Mouse (Mus musculus) heart, embryonic 15.5 days (tissue): Measurements from ENCODE around the gene Cys1. TPM values are rescaled to one million over a fixed set of nuclear protein-coding genes. Genes with fewer than 3 reads are reported as not detected.
"Not testable (repeated sequence)": the region's sequence is repeated elsewhere in the genome, so short reads cannot be mapped to it uniquely, and the experiment has no call there.

Source experiments
- ATAC-seq: fragments of 200-750 bp; cut with Nextera tagmentation; replicated peaks from 2 replicates; pipeline ENCODE4 v1.8.0; 2017; ENCODE audit warnings: low read depth, moderate TSS enrichment; ENCODE audit not compliant: insufficient number of reproducible peaks, insufficient read depth, low FRiP score
- H3K27ac ChIP-seq: fragments of 300-500 bp; sonication (generic); 2 replicates; pipeline ENCODE4 v1.5.1; 2015; ENCODE audit warnings: mild to moderate bottlenecking, inconsistent platforms
- H3K27me3 ChIP-seq: fragments of 300-500 bp; sonication (generic); 2 replicates; pipeline ENCODE4 v1.6.1; 2015; ENCODE audit warnings: inconsistent platforms
- H3K36me3 ChIP-seq: fragments of 300-500 bp; sonication (generic); 2 replicates; pipeline ENCODE4 v1.6.1; 2015; ENCODE audit warnings: mild to moderate bottlenecking, inconsistent platforms
- H3K4me1 ChIP-seq: fragments of 300-500 bp; sonication (generic); replicated peaks from 2 replicates; pipeline ENCODE4 v1.6.1; 2015; ENCODE audit warnings: inconsistent platforms
- H3K4me2 ChIP-seq: fragments of 300-500 bp; sonication (generic); 2 replicates; pipeline ENCODE4 v1.6.1; 2015; ENCODE audit warnings: inconsistent platforms, mild to moderate bottlenecking, moderate library complexity
- H3K4me3 ChIP-seq: fragments of 300-500 bp; sonication (generic); 2 replicates; pipeline ENCODE4 v1.5.1; 2015; ENCODE audit warnings: mild to moderate bottlenecking, inconsistent platforms
- H3K9ac ChIP-seq: fragments of 300-500 bp; sonication (generic); 2 replicates; pipeline ENCODE4 v1.6.1; 2015; ENCODE audit warnings: mild to moderate bottlenecking, inconsistent platforms
- H3K9me3 ChIP-seq: fragments of 300-500 bp; sonication (generic); replicated peaks from 2 replicates; pipeline ENCODE4 v1.6.1; 2016; ENCODE audit warnings: inconsistent platforms
- whole genome bisulfite sequencing: fragments of 180-500 bp; shearing (Covaris S2); methylation state at CpG from one replicate; pipeline ENCODE4 v1.1.7; 2015; ENCODE audit warnings: mixed read lengths; 5-methylcytosine and 5-hydroxymethylcytosine counted together
- polyA plus RNA-seq: library from polyadenylated mRNA; unstranded; fragments of >200 nt; fragmentation: Nextera tagmentation; extraction: Ambion mirVana; gene quantifications from 2 replicates; pipeline ENCODE4 v1.2.1, GENCODE M21; 2015

Cys1 gene
- polyA plus RNA-seq, 1 experiment from 2014 or later = 1.4 TPM

DNA sequence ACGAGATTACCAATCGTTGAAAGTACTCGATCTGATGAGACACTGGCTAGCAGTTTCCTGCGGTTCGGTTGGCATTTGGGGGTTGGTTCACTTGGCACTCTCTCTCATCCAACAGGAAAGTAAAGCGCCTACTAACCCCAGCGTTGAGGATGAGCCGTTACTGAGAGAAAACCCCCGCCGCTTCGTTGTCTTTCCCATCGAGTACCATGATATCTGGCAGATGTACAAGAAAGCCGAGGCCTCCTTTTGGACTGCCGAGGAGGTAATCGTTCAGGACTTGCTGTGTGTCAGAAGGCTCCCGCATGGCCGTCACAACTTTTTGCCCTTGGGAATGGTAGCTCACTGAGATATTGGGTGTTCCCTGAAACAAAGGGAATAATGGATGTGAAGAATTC lies 27.2 kb upstream of the Cys1 start:
- WGBS = under 1% methylated on average over 17 of the region's 17 CpGs

DNA sequence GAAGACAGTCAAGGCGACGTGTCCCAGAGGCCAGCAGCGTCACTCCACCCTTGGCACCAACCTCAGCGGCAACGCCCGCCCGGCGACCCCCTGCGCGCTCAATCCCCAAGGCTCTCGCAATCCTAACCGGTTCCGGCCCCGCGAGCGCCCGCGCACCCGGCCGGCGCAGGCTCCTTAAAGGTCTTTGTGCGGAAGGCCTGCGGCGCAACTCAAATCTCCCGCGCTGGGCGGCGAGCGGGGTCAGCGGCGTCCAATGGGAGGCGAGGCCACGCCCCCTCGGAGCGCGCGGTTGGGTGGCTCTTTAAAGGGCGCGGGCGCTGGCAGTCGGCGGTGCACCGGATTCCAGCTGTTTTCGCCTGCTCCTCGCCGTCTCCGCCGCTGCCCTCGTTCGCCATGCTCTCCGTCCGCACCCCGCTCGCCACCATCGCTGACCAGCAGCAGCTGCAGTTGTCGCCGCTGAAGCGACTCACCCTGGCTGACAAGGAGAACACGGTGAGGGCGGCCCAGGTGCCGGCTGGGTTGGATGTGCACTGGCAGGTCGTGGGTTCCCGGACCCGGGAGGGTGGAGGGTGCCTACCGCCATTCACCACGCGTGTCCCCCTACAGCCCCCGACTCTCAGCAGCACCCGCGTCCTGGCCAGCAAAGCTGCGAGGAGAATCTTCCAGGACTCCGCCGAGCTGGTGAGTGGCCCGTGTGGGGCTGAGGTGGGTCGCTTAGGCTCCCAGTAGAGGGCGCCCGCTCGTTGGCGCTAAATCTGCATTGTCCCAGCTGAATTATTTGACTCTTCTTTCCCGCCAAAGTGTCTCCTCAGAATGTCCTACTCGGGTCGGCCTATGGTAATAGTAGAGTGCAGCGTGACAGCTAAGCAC lies 26.6 kb upstream of the Cys1 start, which contains the start of gene Rrm2:
TSS of gene Rrm2 (plus strand) at position 288 of the 870 bp plus-strand sequence.
- Histone ChIP-seq H3K4me3 (peak within 1 kb of the TSS; percentile 92), H3K27ac (peak within 1 kb of the TSS; percentile 81), H3K9me3 (no peaks in the 10 kb centered on the region), H3K4me1 (peaks cover 50% of the 10 kb centered on the region), H3K4me2 (peak within 1 kb of the TSS; percentile 92), H3K36me3 (peaks cover 17% of the 10 kb centered on the region), H3K9ac (peak within 1 kb of the TSS; percentile 82), H3K27me3 (no peaks in the 10 kb centered on the region)
- WGBS = under 1% methylated on average over 83 of the region's 83 CpGs
- peak; percentile 87 for ATAC-seq

More for the DNA sequence above, 27.2 kb upstream of the Cys1 start:
- Histone ChIP-seq H3K27me3 (no peaks in the 10 kb centered on the region), H3K4me3 (peak overlapping the region; percentile 92), H3K36me3 (peaks cover 20% of the 10 kb centered on the region), H3K4me1 (peaks cover 47% of the 10 kb centered on the region), H3K4me2 (peak overlapping the region; percentile 92), H3K9me3 (no peaks in the 10 kb centered on the region), H3K27ac (peak overlapping the region; percentile 81), H3K9ac (peak overlapping the region; percentile 82)
- no peak for ATAC-seq

DNA sequence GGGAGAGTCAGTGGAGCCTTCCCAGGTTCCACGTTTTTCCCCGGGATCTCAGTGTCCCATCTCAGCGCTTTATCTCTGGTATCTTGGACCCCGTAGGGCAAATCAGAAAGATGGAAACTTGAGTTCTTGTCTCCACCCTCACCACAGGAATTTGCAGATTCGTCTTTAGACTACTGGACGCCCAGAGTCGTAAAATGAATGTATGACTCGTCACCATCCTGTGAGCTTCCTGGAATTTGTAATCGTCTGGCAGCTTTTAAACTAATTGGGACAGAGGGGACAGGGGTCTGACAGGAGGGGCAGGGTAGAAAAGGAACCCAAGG lies 25.8 kb upstream of the Cys1 start:
- Histone ChIP-seq H3K36me3 (peaks cover 12% of the 10 kb centered on the region), H3K9ac (peak overlapping the region; percentile 59), H3K9me3 (no peaks in the 10 kb centered on the region), H3K4me1 (peaks cover 54% of the 10 kb centered on the region), H3K4me2 (peak overlapping the region; percentile 92), H3K27me3 (no peaks in the 10 kb centered on the region), H3K27ac (peak overlapping the region; percentile 57), H3K4me3 (peak overlapping the region; percentile 92)
- 1% methylated on average over 9 of the region's 9 CpGs for WGBS
- ATAC-seq = no peak

DNA sequence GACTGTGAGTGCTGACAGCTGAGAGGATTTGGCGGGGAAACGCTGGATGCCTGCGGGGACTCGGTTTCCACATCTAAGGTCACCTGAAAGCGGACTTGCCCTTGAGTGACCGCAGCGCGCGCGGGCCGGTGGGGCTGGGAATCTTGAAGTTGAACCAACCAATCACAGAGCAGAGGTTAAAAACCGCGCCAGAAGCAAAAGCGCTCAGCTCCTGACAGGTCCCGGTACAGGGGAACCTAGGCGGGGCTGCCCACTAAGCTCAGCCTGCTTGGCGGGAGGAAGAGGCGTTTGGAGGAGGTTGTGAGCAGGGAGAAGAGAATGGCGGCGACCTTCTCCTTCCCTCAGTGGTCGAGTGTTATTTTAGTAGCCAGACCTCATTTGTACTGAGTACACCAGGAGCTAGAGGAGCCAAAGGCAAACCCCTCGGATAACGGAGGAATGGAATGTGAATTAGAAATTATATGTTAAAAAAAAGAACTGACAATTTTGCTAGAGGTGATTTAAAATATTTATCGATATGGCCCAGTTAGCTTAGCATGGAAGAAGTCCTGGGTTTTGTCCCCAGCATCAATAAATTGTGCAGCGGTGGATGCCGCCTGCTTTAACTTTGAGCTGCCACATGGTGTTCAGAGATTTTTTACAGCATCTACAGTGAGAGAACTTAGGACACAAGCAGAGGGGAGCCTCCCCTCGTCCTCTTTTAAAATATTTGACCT lies 25.3 kb upstream of the Cys1 start:
- Histone ChIP-seq H3K4me1 (peaks cover 51% of the 10 kb centered on the region), H3K9ac (peak overlapping the region; percentile 59), H3K36me3 (peaks cover 9% of the 10 kb centered on the region), H3K9me3 (no peaks in the 10 kb centered on the region), H3K27ac (peak overlapping the region; percentile 57), H3K27me3 (no peaks in the 10 kb centered on the region), H3K4me3 (peak overlapping the region; percentile 92), H3K4me2 (peak overlapping the region; percentile 92)
- 2% methylated on average over 27 of the region's 27 CpGs for WGBS
- peak; percentile 41 for ATAC-seq

DNA sequence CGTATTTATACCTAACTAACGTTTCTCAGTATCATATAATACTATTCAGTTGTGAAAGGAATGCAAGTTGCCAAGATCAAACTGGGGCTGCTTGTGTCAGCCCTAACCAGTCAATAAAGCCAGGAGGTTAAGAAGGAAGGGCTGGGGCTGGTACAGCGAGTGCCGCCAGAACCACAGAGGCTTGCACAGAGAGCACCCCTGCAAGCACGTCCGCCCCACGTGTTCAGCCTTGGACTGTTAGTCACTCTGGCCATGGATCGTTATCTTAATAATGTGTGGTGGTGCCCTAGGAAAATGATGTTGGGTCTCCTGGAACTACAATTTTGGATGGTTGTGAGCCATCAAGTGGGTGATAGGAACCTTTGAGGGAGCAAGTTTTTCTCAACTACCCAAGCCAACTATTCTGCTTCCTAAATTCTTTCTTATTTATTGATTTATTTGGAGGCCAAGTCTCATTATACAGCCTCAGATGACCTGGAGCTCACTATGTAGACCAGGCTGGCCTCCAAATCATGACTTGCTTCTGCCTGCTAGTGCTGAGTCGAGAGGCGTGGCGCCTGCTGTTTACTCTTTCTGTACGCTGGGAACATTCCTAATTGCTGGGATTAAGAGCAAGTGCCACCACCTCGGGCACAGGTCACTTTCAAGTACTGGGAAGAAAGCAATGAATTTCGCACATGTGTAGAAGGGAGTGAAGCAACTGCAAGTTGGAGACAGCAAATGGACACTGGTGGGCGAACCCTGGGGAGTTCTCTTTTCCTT lies 24.1 kb upstream of the Cys1 start:
- Histone ChIP-seq H3K4me3 (no peak overlapping the region), H3K36me3 (no peaks in the 10 kb centered on the region), H3K4me1 (peaks cover 41% of the 10 kb centered on the region), H3K9me3 (no peaks in the 10 kb centered on the region), H3K9ac (no peak overlapping the region), H3K4me2 (no peak overlapping the region), H3K27ac (no peak overlapping the region), H3K27me3 (no peaks in the 10 kb centered on the region)
- 90% methylated on average over 15 of the region's 15 CpGs for whole genome bisulfite sequencing
- no peak for ATAC-seq

DNA sequence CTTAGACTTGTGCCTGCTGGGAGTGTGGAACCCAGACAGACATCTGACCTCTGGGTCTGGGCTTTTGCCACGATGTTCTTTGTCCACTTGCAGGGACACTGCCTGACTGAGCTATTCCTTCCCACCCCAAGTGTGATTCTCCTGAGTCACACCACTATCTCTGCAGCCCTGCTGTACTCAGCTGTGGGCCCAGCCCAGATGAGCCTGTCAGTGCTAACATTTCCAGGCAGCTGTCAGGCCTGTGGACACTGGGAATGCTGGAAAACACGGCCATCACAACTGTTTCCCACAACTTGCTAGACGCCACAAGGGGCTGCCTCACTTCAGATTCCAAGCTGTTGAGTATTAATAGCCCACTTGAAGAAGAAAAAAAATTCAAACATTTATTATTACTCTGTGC lies 21.4 kb upstream of the Cys1 start:
- Histone ChIP-seq H3K27me3 (no peaks in the 10 kb centered on the region; the same call in 1 of the 2 replicates), H3K9ac (0 out of 2 replicates have a peak overlapping the region, but pooled peaks have one; percentile 5), H3K36me3 (no peaks in the 10 kb centered on the region), H3K4me2 (no peak overlapping the region), H3K27ac (peak overlapping the region; percentile 41; the same call in 1 of the 2 replicates), H3K4me1 (peaks cover 24% of the 10 kb centered on the region), H3K9me3 (no peaks in the 10 kb centered on the region), H3K4me3 (no peak overlapping the region)
- WGBS = 37% methylated on average over 3 of the region's 3 CpGs
- no peak for ATAC-seq

DNA sequence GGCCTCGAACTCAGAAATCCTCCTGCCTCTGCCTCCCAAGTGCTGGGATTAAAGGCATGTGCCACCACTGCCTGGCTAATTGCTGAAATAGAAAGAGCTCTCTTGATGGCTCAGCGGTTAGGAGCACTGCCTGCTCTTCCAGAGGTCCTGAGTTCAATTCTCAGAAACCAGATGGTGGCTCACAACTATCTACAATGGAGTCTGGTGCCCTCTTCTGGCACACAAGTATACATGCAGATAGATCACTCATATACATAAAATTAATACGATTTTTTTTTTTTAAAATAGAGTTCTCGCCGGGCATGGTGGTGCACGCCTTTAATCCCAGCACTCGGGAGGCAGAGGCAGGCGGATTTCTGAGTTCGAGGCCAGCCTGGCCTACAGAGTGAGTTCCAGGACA lies 20.0 kb upstream of the Cys1 start:
- H3K9me3 ChIP-seq, H3K36me3 ChIP-seq, H3K27me3 ChIP-seq, ATAC-seq, H3K4me2 ChIP-seq, H3K4me3 ChIP-seq, H3K9ac ChIP-seq, H3K27ac ChIP-seq: not testable (repeated sequence)
- 85% methylated on average over 9 of the region's 9 CpGs for WGBS
- H3K4me1 ChIP-seq = peaks cover 12% of the 10 kb centered on the region

DNA sequence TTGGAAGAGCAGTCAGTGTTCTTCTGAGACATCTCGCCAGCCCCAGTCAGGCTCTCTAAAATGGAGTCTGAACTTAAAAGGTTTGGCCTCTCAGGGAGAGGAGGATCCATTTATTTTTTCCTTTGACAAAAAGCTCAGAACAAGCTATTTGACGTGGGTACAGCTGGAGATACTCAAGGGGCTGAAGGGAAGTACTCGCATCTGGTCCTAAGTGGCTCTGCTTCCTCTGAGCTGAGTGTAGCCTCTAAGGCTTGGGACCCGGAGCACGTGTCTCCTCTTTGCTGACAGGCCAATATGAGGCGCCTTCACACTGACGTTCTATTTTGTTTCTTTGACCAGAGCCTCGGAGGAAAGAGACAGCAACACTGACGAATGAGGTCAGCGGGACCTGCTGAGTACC lies 18.0 kb upstream of the Cys1 start:
- Histone ChIP-seq H3K4me1 (peaks cover 10% of the 10 kb centered on the region), H3K9ac (no peak overlapping the region), H3K4me2 (no peak overlapping the region), H3K36me3 (no peaks in the 10 kb centered on the region), H3K27ac (no peak overlapping the region), H3K27me3 (no peaks in the 10 kb centered on the region; the same call in 1 of the 2 replicates), H3K4me3 (no peak overlapping the region), H3K9me3 (no peaks in the 10 kb centered on the region)
- no peak for ATAC-seq
- WGBS = 56% methylated on average over 10 of the region's 10 CpGs

DNA sequence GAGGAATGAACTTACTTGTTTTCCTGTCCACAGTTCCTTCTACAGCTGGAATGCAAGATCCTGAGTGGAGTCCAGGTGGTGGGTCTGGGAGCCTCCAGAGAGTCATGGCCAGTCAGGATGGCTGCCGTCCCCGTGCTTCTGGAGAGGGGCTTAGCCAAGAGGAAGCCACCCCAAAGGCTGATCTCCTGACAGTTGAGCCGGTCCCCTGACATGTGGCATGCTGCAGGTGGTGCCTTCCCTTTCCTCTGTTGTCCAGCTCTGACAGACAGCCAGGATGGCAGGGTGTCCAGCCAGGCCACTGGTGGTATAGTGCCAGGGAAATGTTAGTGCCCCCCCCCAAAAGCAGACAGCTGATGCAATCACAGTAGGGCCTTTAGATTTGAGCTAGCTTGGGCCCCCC lies 16.9 kb upstream of the Cys1 start:
- Histone ChIP-seq H3K9me3 (no peaks in the 10 kb centered on the region), H3K4me3 (no peak overlapping the region), H3K4me1 (peaks cover 10% of the 10 kb centered on the region), H3K27ac (no peak overlapping the region), H3K36me3 (no peaks in the 10 kb centered on the region), H3K9ac (no peak overlapping the region), H3K27me3 (no peaks in the 10 kb centered on the region; the same call in 1 of the 2 replicates), H3K4me2 (no peak overlapping the region)
- no peak for ATAC-seq
- 52% methylated on average over 3 of the region's 3 CpGs for WGBS

DNA sequence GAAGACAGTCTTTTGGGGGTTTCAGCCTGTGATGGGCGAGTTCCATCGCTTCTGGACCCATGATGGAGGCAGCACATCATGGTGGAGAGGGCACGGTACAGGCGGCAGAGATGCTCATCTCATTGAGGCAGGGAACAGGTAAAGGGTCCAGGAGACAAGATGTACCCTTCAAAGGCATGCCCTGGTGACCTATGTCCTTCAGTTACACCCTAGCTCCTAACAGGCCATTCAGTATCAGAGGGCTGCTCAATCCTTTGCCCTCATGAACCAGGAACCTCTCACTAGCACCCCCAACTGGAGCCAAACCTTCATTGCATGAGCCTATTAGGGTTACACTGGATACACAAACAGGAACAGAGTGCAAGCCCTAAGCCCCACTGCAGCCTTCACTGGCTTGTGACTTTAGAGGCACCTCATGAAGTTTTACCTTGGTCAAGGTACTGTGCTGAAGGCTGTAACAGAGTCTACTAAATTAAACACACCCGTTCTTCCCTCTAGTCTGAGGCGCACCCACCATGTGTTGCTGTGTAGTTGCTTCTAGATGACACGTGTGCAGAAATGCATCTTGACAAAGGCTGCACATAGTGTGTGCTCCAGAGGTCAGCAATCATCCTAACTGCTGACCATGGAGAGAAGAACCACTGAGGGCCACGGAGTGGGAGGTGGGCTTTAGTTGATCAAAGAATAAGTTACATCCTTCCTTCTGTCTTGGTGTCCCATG lies 16.0 kb upstream of the Cys1 start:
- H3K36me3 ChIP-seq = no peaks in the 10 kb centered on the region
- no peaks in the 10 kb centered on the region for H3K9me3 ChIP-seq
- H3K27ac ChIP-seq = no peak overlapping the region
- H3K4me1 ChIP-seq = peaks cover 2% of the 10 kb centered on the region
- H3K27me3 ChIP-seq = no peaks in the 10 kb centered on the region; the same call in 1 of the 2 replicates
- 57% methylated on average over 8 of the region's 8 CpGs for WGBS
- no peak overlapping the region for H3K4me3 ChIP-seq
- ATAC-seq = no peak
- no peak overlapping the region for H3K9ac ChIP-seq
- H3K4me2 ChIP-seq = no peak overlapping the region
